Mouse (Mus musculus): ENCODE results near the gene Rasl11b. TPM values are rescaled to one million over a fixed set of nuclear protein-coding genes. Genes with fewer than 3 reads are reported as not detected.

Rasl11b gene
- polyA plus RNA-seq, 1 experiment from 2014 or later, result 134 TPM

DNA sequence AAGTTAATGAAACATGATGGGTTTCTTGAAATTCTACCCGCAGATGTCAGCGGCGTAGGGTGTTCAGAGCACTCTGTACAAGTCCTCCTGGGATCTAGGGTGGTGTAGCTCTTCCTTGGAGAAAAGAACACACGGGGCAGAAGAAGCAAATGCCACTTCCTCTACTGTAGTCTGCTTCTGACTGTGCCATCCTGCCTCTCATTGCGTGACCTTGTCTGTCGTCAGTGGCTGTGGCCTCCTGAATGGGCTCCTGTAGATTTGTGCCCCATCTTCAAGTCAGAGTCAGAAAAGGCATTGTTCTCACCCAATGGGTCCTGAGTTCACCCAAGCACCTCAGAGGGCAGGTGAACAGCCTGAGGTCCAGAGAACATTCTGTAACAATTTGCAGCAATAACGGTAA, 30.5 kb upstream of the Rasl11b start:
- H3K9me3 ChIP-seq, result no peaks in the 10 kb centered on the region
- ATAC-seq (ENCODE audit: insufficient number of reproducible peaks, insufficient read depth, low FRiP score, low TSS enrichment), result no peak
- H3K4me3 ChIP-seq, result no peak overlapping the region
- peaks cover 69% of the 10 kb centered on the region for H3K4me1 ChIP-seq
- H3K9ac ChIP-seq, result no peak overlapping the region
- H3K27me3 ChIP-seq, result no peaks in the 10 kb centered on the region
- H3K27ac ChIP-seq, result no peak overlapping the region
- WGBS, result 57% methylated on average over 7 of the region's 7 CpGs
- H3K36me3 ChIP-seq, result no peaks in the 10 kb centered on the region
- H3K4me2 ChIP-seq (replicated peaks), result no peak overlapping the region

- 88% methylated on average over 3 of the region's 3 CpGs for WGBS
- no peak overlapping the region for H3K4me3 ChIP-seq
- no peak for ATAC-seq (ENCODE audit: insufficient number of reproducible peaks, insufficient read depth, low FRiP score, low TSS enrichment)
- peaks cover 56% of the 10 kb centered on the region for H3K4me1 ChIP-seq
- H3K4me2 ChIP-seq (replicated peaks), result no peak overlapping the region
- H3K27ac ChIP-seq, result no peak overlapping the region
- H3K9ac ChIP-seq, result no peak overlapping the region
- H3K36me3 ChIP-seq, result no peaks in the 10 kb centered on the region
- no peaks in the 10 kb centered on the region for H3K27me3 ChIP-seq
- no peaks in the 10 kb centered on the region for H3K9me3 ChIP-seq
Measured at GRCm38 (mm10) chr5:74166642-74167041, 28.4 kb upstream of the Rasl11b start.

- H3K4me3 ChIP-seq, result no peak overlapping the region
- no peaks in the 10 kb centered on the region for H3K36me3 ChIP-seq
- no peak overlapping the region for H3K4me2 ChIP-seq (replicated peaks)
- H3K27me3 ChIP-seq, result no peaks in the 10 kb centered on the region
- H3K9ac ChIP-seq, result no peak overlapping the region
- peaks cover 57% of the 10 kb centered on the region for H3K4me1 ChIP-seq
- no peak for ATAC-seq (ENCODE audit: insufficient number of reproducible peaks, insufficient read depth, low FRiP score, low TSS enrichment)
- H3K9me3 ChIP-seq, result no peaks in the 10 kb centered on the region
- WGBS, result 70% methylated on average over 3 of the region's 3 CpGs
- peak overlapping the region; percentile 26; the same call in 1 of the 2 replicates for H3K27ac ChIP-seq
Measured at GRCm38 (mm10) chr5:74168085-74168484, 27.0 kb upstream of the Rasl11b start.

GRCm38 (mm10) chr5:74171768-74172167, 23.3 kb upstream of the Rasl11b start:
- Histone ChIP-seq H3K36me3 (no peaks in the 10 kb centered on the region), H3K9ac (no peak overlapping the region), H3K4me2 (replicated peaks) (no peak overlapping the region), H3K4me1 (peaks cover 70% of the 10 kb centered on the region), H3K9me3 (no peaks in the 10 kb centered on the region), H3K27me3 (no peaks in the 10 kb centered on the region), H3K4me3 (no peak overlapping the region), H3K27ac (peak overlapping the region; percentile 91)
- ATAC-seq (ENCODE audit: insufficient number of reproducible peaks, insufficient read depth, low FRiP score, low TSS enrichment), result no peak
- 52% methylated on average over 9 of the region's 9 CpGs for WGBS

DNA sequence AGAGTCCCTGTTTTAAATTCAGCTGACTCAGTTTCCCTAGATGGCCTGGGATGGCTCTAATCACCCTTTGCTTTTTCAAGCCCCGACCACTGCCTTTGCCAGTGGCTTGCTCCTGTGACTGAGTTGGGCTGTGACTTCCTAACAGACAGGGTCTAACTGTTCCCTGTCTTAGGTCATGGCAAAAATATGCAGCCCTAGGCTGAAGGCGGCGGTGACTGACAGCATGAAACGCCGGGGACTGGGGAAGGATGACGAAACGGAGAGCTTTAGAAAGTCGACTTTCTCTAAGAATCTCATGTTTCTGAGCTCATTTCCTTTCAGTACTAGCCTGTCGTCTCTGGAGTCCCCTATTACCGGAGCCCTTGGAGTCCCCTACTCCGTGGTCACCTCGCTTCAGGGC, 22.9 kb upstream of the Rasl11b start:
- H3K9ac ChIP-seq, result no peak overlapping the region
- no peak overlapping the region; the same call in 1 of the 2 replicates for H3K4me2 ChIP-seq (replicated peaks)
- H3K9me3 ChIP-seq, result no peaks in the 10 kb centered on the region
- 13% methylated on average over 12 of the region's 12 CpGs for WGBS
- H3K36me3 ChIP-seq, result no peaks in the 10 kb centered on the region
- 0 out of 2 replicates have a peak, but pooled peaks have one; percentile 18 for ATAC-seq (ENCODE audit: insufficient number of reproducible peaks, insufficient read depth, low FRiP score, low TSS enrichment)
- H3K27me3 ChIP-seq, result no peaks in the 10 kb centered on the region
- H3K27ac ChIP-seq, result peak overlapping the region; percentile 91
- no peak overlapping the region for H3K4me3 ChIP-seq
- H3K4me1 ChIP-seq, result peaks cover 72% of the 10 kb centered on the region

- Histone ChIP-seq H3K9ac (no peak overlapping the region), H3K27ac (peak overlapping the region; percentile 91), H3K27me3 (no peaks in the 10 kb centered on the region), H3K36me3 (no peaks in the 10 kb centered on the region), H3K9me3 (no peaks in the 10 kb centered on the region), H3K4me3 (no peak overlapping the region), H3K4me1 (peaks cover 68% of the 10 kb centered on the region), H3K4me2 (replicated peaks) (no peak overlapping the region; the same call in 1 of the 2 replicates)
- 43% methylated on average over 18 of the region's 18 CpGs for WGBS
- ATAC-seq (ENCODE audit: insufficient number of reproducible peaks, insufficient read depth, low FRiP score, low TSS enrichment), result no peak
Measured at GRCm38 (mm10) chr5:74173162-74173844, 21.8 kb upstream of the Rasl11b start.

GRCm38 (mm10) chr5:74175526-74176270, 19.4 kb upstream of the Rasl11b start:
- Histone ChIP-seq H3K9me3 (no peaks in the 10 kb centered on the region), H3K4me1 (peaks cover 65% of the 10 kb centered on the region), H3K27ac (peak overlapping the region; percentile 89), H3K4me2 (replicated peaks) (peak overlapping the region; percentile 12; the same call in 1 of the 2 replicates), H3K36me3 (no peaks in the 10 kb centered on the region), H3K27me3 (no peaks in the 10 kb centered on the region), H3K9ac (no peak overlapping the region), H3K4me3 (no peak overlapping the region)
- peak; percentile 64; the same call in 1 of the 2 replicates for ATAC-seq (ENCODE audit: insufficient number of reproducible peaks, insufficient read depth, low FRiP score, low TSS enrichment)
- 21% methylated on average over 14 of the region's 14 CpGs for WGBS

DNA sequence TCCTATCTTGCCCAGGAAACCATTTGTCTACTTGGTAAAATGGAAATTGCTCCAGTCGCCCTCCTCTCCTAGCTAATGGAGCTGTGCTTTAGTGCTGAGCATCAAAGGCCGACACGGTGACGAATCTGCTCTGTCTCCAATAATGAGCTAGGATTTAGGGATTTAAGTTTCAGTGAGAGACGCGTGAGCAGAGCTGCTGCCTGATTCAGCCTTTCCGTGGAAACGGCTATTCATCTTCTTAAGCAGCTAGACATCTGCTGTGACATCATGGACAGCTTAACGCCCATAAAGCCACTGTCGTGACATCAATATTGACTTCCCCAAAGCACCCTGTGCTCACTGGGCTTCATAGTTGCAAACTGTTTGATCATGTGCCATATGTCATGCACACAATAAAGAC, 14.9 kb upstream of the Rasl11b start:
- Histone ChIP-seq H3K9me3 (no peaks in the 10 kb centered on the region), H3K36me3 (no peaks in the 10 kb centered on the region), H3K27ac (no peak overlapping the region), H3K4me1 (peaks cover 25% of the 10 kb centered on the region), H3K27me3 (no peaks in the 10 kb centered on the region), H3K4me2 (replicated peaks) (no peak overlapping the region), H3K9ac (no peak overlapping the region), H3K4me3 (no peak overlapping the region)
- ATAC-seq (ENCODE audit: insufficient number of reproducible peaks, insufficient read depth, low FRiP score, low TSS enrichment), result no peak
- 36% methylated on average over 10 of the region's 10 CpGs for WGBS

DNA sequence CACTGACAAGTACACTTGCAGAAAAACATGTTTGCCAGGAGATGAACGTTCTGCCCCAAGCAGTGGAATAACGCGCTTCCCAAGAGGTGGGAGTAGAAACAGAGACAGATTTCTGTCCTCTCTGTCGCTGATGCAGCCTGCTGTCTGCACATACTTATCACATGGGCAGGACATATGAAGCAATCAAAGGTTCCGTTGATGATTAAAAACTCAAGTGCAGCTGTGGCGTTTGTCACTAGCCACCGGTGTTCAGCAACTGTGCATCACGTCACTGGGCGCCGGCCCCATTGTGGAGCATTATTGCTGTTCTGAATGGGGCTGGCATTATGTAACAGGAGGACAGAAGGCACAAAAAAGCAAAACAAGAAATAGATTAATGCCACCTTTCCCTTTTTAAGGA, 12.0 kb upstream of the Rasl11b start:
- ATAC-seq (ENCODE audit: insufficient number of reproducible peaks, insufficient read depth, low FRiP score, low TSS enrichment), result no peak
- Histone ChIP-seq H3K27me3 (no peaks in the 10 kb centered on the region; the same call in 1 of the 2 replicates), H3K4me1 (0 out of 2 replicates have a peak, but pooled peaks cover 8% of the 10 kb centered on the region), H3K4me3 (no peak overlapping the region), H3K36me3 (no peaks in the 10 kb centered on the region), H3K4me2 (replicated peaks) (no peak overlapping the region), H3K9ac (no peak overlapping the region), H3K9me3 (no peaks in the 10 kb centered on the region), H3K27ac (no peak overlapping the region)
- WGBS, result 63% methylated on average over 10 of the region's 10 CpGs

GRCm38 (mm10) chr5:74184607-74185006, 10.5 kb upstream of the Rasl11b start:
- ATAC-seq (ENCODE audit: insufficient number of reproducible peaks, insufficient read depth, low FRiP score, low TSS enrichment), result no peak
- Histone ChIP-seq H3K36me3 (no peaks in the 10 kb centered on the region), H3K27me3 (peaks cover 3% of the 10 kb centered on the region; the same call in 1 of the 2 replicates), H3K9me3 (no peaks in the 10 kb centered on the region), H3K27ac (no peak overlapping the region), H3K4me1 (peaks cover 3% of the 10 kb centered on the region), H3K4me3 (no peak overlapping the region), H3K4me2 (replicated peaks) (no peak overlapping the region), H3K9ac (no peak overlapping the region)
- WGBS, result 77% methylated on average over 9 of the region's 9 CpGs

GRCm38 (mm10) chr5:74188076-74188475, 7.0 kb upstream of the Rasl11b start:
- H3K4me3 ChIP-seq, result no peak overlapping the region
- peaks cover 3% of the 10 kb centered on the region; the same call in 1 of the 2 replicates for H3K27me3 ChIP-seq
- no peak overlapping the region for H3K9ac ChIP-seq
- 90% methylated on average over 12 of the region's 12 CpGs for WGBS
- no peaks in the 10 kb centered on the region for H3K9me3 ChIP-seq
- no peak for ATAC-seq (ENCODE audit: insufficient number of reproducible peaks, insufficient read depth, low FRiP score, low TSS enrichment)
- no peak overlapping the region for H3K27ac ChIP-seq
- H3K4me2 ChIP-seq (replicated peaks), result no peak overlapping the region
- H3K4me1 ChIP-seq, result peaks cover 17% of the 10 kb centered on the region
- H3K36me3 ChIP-seq, result no peaks in the 10 kb centered on the region

DNA sequence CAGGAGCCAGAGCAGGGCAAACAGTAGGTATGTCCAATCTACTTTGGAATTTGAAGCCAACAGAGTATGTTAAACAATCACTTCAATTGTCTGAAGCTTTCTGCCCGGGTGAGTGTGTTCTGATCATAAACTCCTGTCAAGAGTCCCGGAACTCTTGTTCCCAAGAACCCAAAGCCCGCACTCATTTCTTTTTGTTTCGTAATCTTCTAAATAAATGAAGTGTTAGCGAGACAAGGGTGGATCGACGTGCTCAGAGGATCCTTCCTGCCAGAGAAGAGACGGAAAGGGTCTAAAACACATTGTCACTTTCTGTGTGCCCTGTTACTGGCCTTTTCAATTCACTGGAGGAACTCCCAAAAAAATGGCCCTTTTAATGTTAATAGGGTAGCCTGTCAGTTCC, 6.2 kb upstream of the Rasl11b start:
- peaks cover 3% of the 10 kb centered on the region; the same call in 1 of the 2 replicates for H3K27me3 ChIP-seq
- peaks cover 25% of the 10 kb centered on the region for H3K4me1 ChIP-seq
- whole genome bisulfite sequencing, result 77% methylated on average over 8 of the region's 8 CpGs

More for the DNA sequence above, 6.2 kb upstream of the Rasl11b start:
- Histone ChIP-seq H3K36me3 (no peaks in the 10 kb centered on the region), H3K4me2 (replicated peaks) (no peak overlapping the region), H3K9ac (no peak overlapping the region), H3K4me3 (no peak overlapping the region), H3K27ac (no peak overlapping the region), H3K9me3 (no peaks in the 10 kb centered on the region)
- no peak for ATAC-seq (ENCODE audit: insufficient number of reproducible peaks, insufficient read depth, low FRiP score, low TSS enrichment)
